17 mouse cellular contexts compared by ENCODE assay signal in the genomic region with DNA sequence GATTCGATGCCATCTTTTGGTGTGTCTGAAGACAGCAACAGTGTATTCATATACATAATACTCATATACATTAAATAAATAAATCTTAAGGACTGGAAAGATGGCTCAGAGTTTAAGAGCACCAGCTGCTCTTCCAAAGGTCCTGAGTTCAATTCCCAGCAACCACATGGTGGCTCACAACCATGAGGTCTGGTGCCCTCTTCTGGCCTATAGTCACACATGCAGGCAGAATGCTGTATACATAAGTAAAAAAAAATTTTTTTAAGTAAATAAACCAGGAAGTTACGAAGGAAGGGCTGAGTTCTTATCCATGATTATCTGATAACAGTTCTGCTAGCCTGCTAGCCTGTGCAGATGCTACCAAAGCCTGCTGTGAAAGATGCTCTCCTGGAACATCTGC.
DNase-seq lines count a peak whose midpoint lies in the region; ATAC-seq and TF ChIP-seq lines count a peak whose summit lies in the region.
"Had no signal": no experiment of that assay in that cellular context is flagged by ENCODE, and none has a peak within 500 bp of the region (broad histone marks: within the 10 kb centered on the region; RNA-seq: fewer than 3 reads in every experiment).

No protein-coding gene starts in this region.

- no peak overlapping the region for H3K4me3 ChIP-seq in forebrain, embryonic 11.5 days (ENCODE audit: low read depth, low read length)
- H3K4me3 ChIP-seq in forebrain, embryonic 13.5 days = no peak overlapping the region
- H3K4me3 ChIP-seq in left cerebral cortex, adult 2 months = no peak overlapping the region
- H3K4me3 ChIP-seq in stomach, postnatal 0 days (ENCODE audit: low read depth, low read length) = no peak overlapping the region
- H3K4me3 ChIP-seq: embryonic facial prominence, embryonic 13.5 days; heart, embryonic 13.5 days; megakaryocyte, embryonic 14.5 days; neural tube, embryonic 15.5 days had no signal

- peak; percentile 38 for TF ChIP-seq CTCF in left cerebral cortex, adult 2 months (IDR thresholded peaks at IDR 0.05)
- peak; percentile 55 for TF ChIP-seq CTCF in stomach, postnatal 0 days (IDR thresholded peaks at IDR 0.05; ENCODE audit: low read depth)

- H3K27ac ChIP-seq in forebrain, embryonic 11.5 days (ENCODE audit: low read depth, low read length) = no peak overlapping the region
- no peak overlapping the region for H3K27ac ChIP-seq in forebrain, embryonic 13.5 days
- no peak overlapping the region for H3K27ac ChIP-seq in left cerebral cortex, adult 2 months
- no peak overlapping the region for H3K27ac ChIP-seq in stomach, postnatal 0 days (replicated peaks)
- H3K27ac ChIP-seq: embryonic facial prominence, embryonic 13.5 days; heart, embryonic 13.5 days; neural tube, embryonic 15.5 days had no signal

- WGBS in forebrain, embryonic 11.5 days = 92% methylated on average over 2 of the region's 2 CpGs
- 92% methylated on average over 2 of the region's 2 CpGs for WGBS in forebrain, embryonic 13.5 days
- 77% methylated on average over 2 of the region's 2 CpGs for WGBS in stomach, postnatal 0 days

- H3K9ac ChIP-seq in forebrain, embryonic 11.5 days (ENCODE audit: low read length) = no peak overlapping the region
- no peak overlapping the region for H3K9ac ChIP-seq in forebrain, embryonic 13.5 days
- no peak overlapping the region for H3K9ac ChIP-seq in stomach, postnatal 0 days (ENCODE audit: low read length)
- H3K9ac ChIP-seq: embryonic facial prominence, embryonic 13.5 days; heart, embryonic 13.5 days; neural tube, embryonic 15.5 days had no signal

- no peaks in the 10 kb centered on the region for H3K27me3 ChIP-seq in forebrain, embryonic 11.5 days (ENCODE audit: control insufficient read depth, insufficient read depth, low read length)
- H3K27me3 ChIP-seq in forebrain, embryonic 13.5 days = peaks cover 5% of the 10 kb centered on the region; the same call in 1 of the 2 replicates
- no peaks in the 10 kb centered on the region for H3K27me3 ChIP-seq in stomach, postnatal 0 days (ENCODE audit: control insufficient read depth, insufficient read depth, low read length)
- H3K27me3 ChIP-seq: embryonic facial prominence, embryonic 13.5 days; heart, embryonic 13.5 days; neural tube, embryonic 15.5 days had no signal

- no peaks in the 10 kb centered on the region for H3K36me3 ChIP-seq in forebrain, embryonic 11.5 days (ENCODE audit: control insufficient read depth, insufficient read depth, low read length)
- H3K36me3 ChIP-seq in forebrain, embryonic 13.5 days (ENCODE audit: poor library complexity, severe bottlenecking) = no peaks in the 10 kb centered on the region
- no peaks in the 10 kb centered on the region for H3K36me3 ChIP-seq in stomach, postnatal 0 days (ENCODE audit: control insufficient read depth, insufficient read depth, low read length)
- H3K36me3 ChIP-seq: embryonic facial prominence, embryonic 13.5 days; heart, embryonic 13.5 days; neural tube, embryonic 15.5 days had no signal

- H3K4me2 ChIP-seq in forebrain, embryonic 11.5 days (ENCODE audit: low read depth, low read length, severe bottlenecking) = no peak overlapping the region
- H3K4me2 ChIP-seq in forebrain, embryonic 13.5 days = no peak overlapping the region
- H3K4me2 ChIP-seq in stomach, postnatal 0 days (replicated peaks; ENCODE audit: low read depth) = no peak overlapping the region
- H3K4me2 ChIP-seq: embryonic facial prominence, embryonic 13.5 days; heart, embryonic 13.5 days; neural tube, embryonic 15.5 days had no signal

- intact Hi-C loops in left cerebral cortex, adult 2 months (cut with DNase I) = no loop called here
- intact Hi-C loops in left cerebral cortex, postnatal 25 days (cut with DNase I) = no loop called here

- no peaks in the 10 kb centered on the region for H3K9me3 ChIP-seq in forebrain, embryonic 11.5 days (ENCODE audit: control insufficient read depth, low read length)
- no peaks in the 10 kb centered on the region for H3K9me3 ChIP-seq in forebrain, embryonic 13.5 days (replicated peaks)
- no peaks in the 10 kb centered on the region for H3K9me3 ChIP-seq in stomach, postnatal 0 days (ENCODE audit: control insufficient read depth, low read length)
- H3K9me3 ChIP-seq: embryonic facial prominence, embryonic 13.5 days; heart, embryonic 13.5 days; neural tube, embryonic 15.5 days had no signal

- no peaks in the 10 kb centered on the region; the same call in 1 of the 2 replicates for H3K4me1 ChIP-seq in forebrain, embryonic 11.5 days (replicated peaks; ENCODE audit: control insufficient read depth, insufficient read depth, low read length)
- peaks cover 6% of the 10 kb centered on the region; the same call in 1 of the 2 replicates for H3K4me1 ChIP-seq in forebrain, embryonic 13.5 days
- H3K4me1 ChIP-seq in stomach, postnatal 0 days (replicated peaks; ENCODE audit: control insufficient read depth, insufficient read depth) = no peaks in the 10 kb centered on the region
- H3K4me1 ChIP-seq: embryonic facial prominence, embryonic 13.5 days; heart, embryonic 13.5 days; megakaryocyte, embryonic 14.5 days had no signal

- TF ChIP-seq EP300 in stomach, postnatal 0 days (optimal IDR thresholded peaks at IDR 0.05) = no peak

- DNase-seq in forebrain, embryonic 11.5 days (ENCODE audit: low spot score) = peak; percentile 44
- DNase-seq in left cerebral cortex, adult 2 months (ENCODE audit: extremely low spot score in 1 of 2, low spot score in 2 of 2) = no peak
- DNase-seq in left cerebral cortex, postnatal 25 days (ENCODE audit: low spot score in 2 of 2) = no peak
- peak; percentile 12 for DNase-seq in thymus, postnatal 14 days
- DNase-seq in thymus, adult 18-20 months = no peak
- DNase-seq in stomach, postnatal 0 days (ENCODE audit: low spot score) = no peak
- DNase-seq in adrenal gland, adult (ENCODE audit: inconsistent age in 2 of 2, low spot score in 1 of 2) = no peak
- DNase-seq: cerebellum, postnatal 14 days; gastrocnemius, postnatal 14 days; kidney, adult 11 months had no signal

- ATAC-seq in forebrain, embryonic 11.5 days (replicated peaks; ENCODE audit: low FRiP score) = no peak
- no peak for ATAC-seq in forebrain, embryonic 13.5 days
- ATAC-seq in stomach, postnatal 0 days (ENCODE audit: low FRiP score, low TSS enrichment) = no peak
- ATAC-seq: forebrain, embryonic 14.5 days; Patski had no signal

Comparison
In these comparisons a context has a peak if more than half of its experiments do, and no peak if none do; other contexts are left out.
1. DNase-seq: peak in forebrain, embryonic 11.5 days (single experiment) and thymus, postnatal 14 days (single experiment); none in left cerebral cortex, adult 2 months (0 of 2), left cerebral cortex, postnatal 25 days (0 of 2), thymus, adult 18-20 months (0 of 2), stomach, postnatal 0 days (single experiment) and adrenal gland, adult (0 of 2).